Mouse (Mus musculus): ENCODE results near the gene Ifrd2. TPM values are rescaled to one million over a fixed set of nuclear protein-coding genes. Genes with fewer than 3 reads are reported as not detected.
A peak's percentile ranks its signal among the peaks of the same experiment; 100 is the strongest.

The Ifrd2 gene
- polyA plus RNA-seq, 2 experiments, result 135 to 149 TPM

GRCm38 (mm10) chr9:107580501-107581317, 6.7 kb upstream of the Ifrd2 start, which contains the start of gene Hyal3:
Hyal3 (plus strand) TSS chr9:107580818.
- H3K4me3 ChIP-seq (ENCODE audit: insufficient read depth in 1 of 2, low read depth in 2 of 2, low read length in 2 of 2), result peak within 1 kb of the TSS; percentile 72 to 86
- no peaks in the 10 kb centered on the region for H3K9me3 ChIP-seq (ENCODE audit: control insufficient read depth, low read length)
- H3K36me3 ChIP-seq (replicated peaks; ENCODE audit: control insufficient read depth, insufficient read depth, low read depth), result no peaks in the 10 kb centered on the region; the same call in 1 of the 2 replicates
- H3K9ac ChIP-seq (replicated peaks), result peak within 1 kb of the TSS; percentile 92
- H3K4me2 ChIP-seq (ENCODE audit: low read depth), result peak within 1 kb of the TSS; percentile 100
- DNase-seq (ENCODE audit: low read depth in 3 of 3, low spot score in 3 of 3), result peak; percentile 82 to 87 (median 84)
- peak within 1 kb of the TSS; percentile 96 for H3K27ac ChIP-seq
- no peak for TF ChIP-seq CTCF (IDR thresholded peaks at IDR 0.05; ENCODE audit: low read depth)
- peak; percentile 11; the same call in 1 of the 2 replicates for TF ChIP-seq EP300 (IDR thresholded peaks at IDR 0.05; ENCODE audit: low read depth)
- no peaks in the 10 kb centered on the region for H3K27me3 ChIP-seq (ENCODE audit: control insufficient read depth, insufficient read depth, low read length)
- WGBS (ENCODE audit: insufficient replicate concordance), result 1% methylated on average over 32 of the region's 32 CpGs
- peak; percentile 79 for ATAC-seq (ENCODE audit: insufficient read depth)
- H3K4me1 ChIP-seq (replicated peaks; ENCODE audit: control insufficient read depth in 2 of 2, insufficient read depth in 2 of 2, low read length in 1 of 2), result peaks cover 25 to 39% of the 10 kb centered on the region in 2 experiments

- Histone ChIP-seq H3K4me1 (replicated peaks; ENCODE audit: control insufficient read depth in 2 of 2, insufficient read depth in 2 of 2, low read length in 1 of 2) (peaks cover 27 to 38% of the 10 kb centered on the region in 2 experiments), H3K27ac (peak overlapping the region; percentile 96), H3K27me3 (ENCODE audit: control insufficient read depth, insufficient read depth, low read length) (no peaks in the 10 kb centered on the region), H3K36me3 (replicated peaks; ENCODE audit: control insufficient read depth, insufficient read depth, low read depth) (no peaks in the 10 kb centered on the region; the same call in 1 of the 2 replicates), H3K4me2 (ENCODE audit: low read depth) (peak overlapping the region; percentile 100), H3K9ac (replicated peaks) (peak overlapping the region; percentile 92), H3K9me3 (ENCODE audit: control insufficient read depth, low read length) (no peaks in the 10 kb centered on the region), H3K4me3 (ENCODE audit: insufficient read depth in 1 of 2, low read depth in 2 of 2, low read length in 2 of 2) (peak overlapping the region; percentile 72 to 86)
- WGBS (ENCODE audit: insufficient replicate concordance), result 30% methylated on average over 4 of the region's 4 CpGs
- ATAC-seq (ENCODE audit: insufficient read depth), result no peak
- DNase-seq (ENCODE audit: low read depth in 3 of 3, low spot score in 3 of 3), result no peak
- TF ChIP-seq EP300 (IDR thresholded peaks at IDR 0.05; ENCODE audit: low read depth) (no peak), CTCF (IDR thresholded peaks at IDR 0.05; ENCODE audit: low read depth) (no peak)
Measured at GRCm38 (mm10) chr9:107581584-107581983, 5.9 kb upstream of the Ifrd2 start.

- Histone ChIP-seq H3K4me2 (ENCODE audit: low read depth) (peak overlapping the region; percentile 100), H3K4me3 (ENCODE audit: insufficient read depth in 1 of 2, low read depth in 2 of 2, low read length in 2 of 2) (no peak overlapping the region; a peak in 1 of 4 replicates), H3K36me3 (replicated peaks; ENCODE audit: control insufficient read depth, insufficient read depth, low read depth) (no peaks in the 10 kb centered on the region; the same call in 1 of the 2 replicates), H3K9ac (replicated peaks) (no peak overlapping the region), H3K27ac (peak overlapping the region; percentile 96), H3K9me3 (ENCODE audit: control insufficient read depth, low read length) (no peaks in the 10 kb centered on the region), H3K27me3 (ENCODE audit: control insufficient read depth, insufficient read depth, low read length) (no peaks in the 10 kb centered on the region), H3K4me1 (replicated peaks; ENCODE audit: control insufficient read depth in 2 of 2, insufficient read depth in 2 of 2, low read length in 1 of 2) (peaks cover 23 to 33% of the 10 kb centered on the region in 2 experiments)
- DNase-seq (ENCODE audit: low read depth in 3 of 3, low spot score in 3 of 3) (no peak), ATAC-seq (ENCODE audit: insufficient read depth) (no peak)
- TF ChIP-seq EP300 (IDR thresholded peaks at IDR 0.05; ENCODE audit: low read depth), result no peak
- no peak for TF ChIP-seq CTCF (IDR thresholded peaks at IDR 0.05; ENCODE audit: low read depth)
- 83% methylated on average over 7 of the region's 7 CpGs for WGBS (ENCODE audit: insufficient replicate concordance)
Measured at GRCm38 (mm10) chr9:107582509-107583062, 4.9 kb upstream of the Ifrd2 start.

GRCm38 (mm10) chr9:107583174-107583573, 4.3 kb upstream of the Ifrd2 start:
- ATAC-seq (ENCODE audit: insufficient read depth) (no peak), DNase-seq (ENCODE audit: low read depth in 3 of 3, low spot score in 3 of 3) (no peak)
- peaks cover 22 to 33% of the 10 kb centered on the region in 2 experiments for H3K4me1 ChIP-seq (replicated peaks; ENCODE audit: control insufficient read depth in 2 of 2, insufficient read depth in 2 of 2, low read length in 1 of 2)
- no peaks in the 10 kb centered on the region; the same call in 1 of the 2 replicates for H3K36me3 ChIP-seq (replicated peaks; ENCODE audit: control insufficient read depth, insufficient read depth, low read depth)
- WGBS (ENCODE audit: insufficient replicate concordance), result 84% methylated on average over 14 of the region's 14 CpGs
- H3K9ac ChIP-seq (replicated peaks), result no peak overlapping the region
- no peak for TF ChIP-seq CTCF (IDR thresholded peaks at IDR 0.05; ENCODE audit: low read depth)
- TF ChIP-seq EP300 (IDR thresholded peaks at IDR 0.05; ENCODE audit: low read depth), result no peak
- no peaks in the 10 kb centered on the region for H3K9me3 ChIP-seq (ENCODE audit: control insufficient read depth, low read length)
- no peak overlapping the region for H3K4me2 ChIP-seq (ENCODE audit: low read depth)
- H3K27ac ChIP-seq, result no peak overlapping the region
- H3K4me3 ChIP-seq (ENCODE audit: insufficient read depth in 1 of 2, low read depth in 2 of 2, low read length in 2 of 2), result no peak overlapping the region
- H3K27me3 ChIP-seq (ENCODE audit: control insufficient read depth, insufficient read depth, low read length), result no peaks in the 10 kb centered on the region

GRCm38 (mm10) chr9:107586504-107586903, 938 bp upstream of the Ifrd2 start:
- DNase-seq (ENCODE audit: low read depth in 3 of 3, low spot score in 3 of 3), result no peak
- peak overlapping the region; percentile 91 for H3K9ac ChIP-seq (replicated peaks)
- 80% methylated on average over 5 of the region's 5 CpGs for WGBS (ENCODE audit: insufficient replicate concordance)
- peak overlapping the region; percentile 99 for H3K27ac ChIP-seq
- TF ChIP-seq CTCF (IDR thresholded peaks at IDR 0.05; ENCODE audit: low read depth), result no peak
- H3K4me1 ChIP-seq (replicated peaks; ENCODE audit: control insufficient read depth in 2 of 2, insufficient read depth in 2 of 2, low read length in 1 of 2), result peaks cover 32 to 39% of the 10 kb centered on the region in 2 experiments
- H3K27me3 ChIP-seq (ENCODE audit: control insufficient read depth, insufficient read depth, low read length), result no peaks in the 10 kb centered on the region
- H3K36me3 ChIP-seq (replicated peaks; ENCODE audit: control insufficient read depth, insufficient read depth, low read depth), result peaks cover 29% of the 10 kb centered on the region
- no peak for ATAC-seq (ENCODE audit: insufficient read depth)
- peak overlapping the region; percentile 76 for H3K4me2 ChIP-seq (ENCODE audit: low read depth)
- H3K4me3 ChIP-seq (ENCODE audit: insufficient read depth in 1 of 2, low read depth in 2 of 2, low read length in 2 of 2), result peak overlapping the region; percentile 56 to 98
- no peaks in the 10 kb centered on the region for H3K9me3 ChIP-seq (ENCODE audit: control insufficient read depth, low read length)

All from liver, embryonic 14.5 days (tissue).